Mouse (Mus musculus): Measurements from ENCODE around the gene Crk.
"Not testable (repeated sequence)": the region's sequence is repeated elsewhere in the genome, so short reads cannot be mapped to it uniquely, and the experiment has no call there.

Crk gene

DNA sequence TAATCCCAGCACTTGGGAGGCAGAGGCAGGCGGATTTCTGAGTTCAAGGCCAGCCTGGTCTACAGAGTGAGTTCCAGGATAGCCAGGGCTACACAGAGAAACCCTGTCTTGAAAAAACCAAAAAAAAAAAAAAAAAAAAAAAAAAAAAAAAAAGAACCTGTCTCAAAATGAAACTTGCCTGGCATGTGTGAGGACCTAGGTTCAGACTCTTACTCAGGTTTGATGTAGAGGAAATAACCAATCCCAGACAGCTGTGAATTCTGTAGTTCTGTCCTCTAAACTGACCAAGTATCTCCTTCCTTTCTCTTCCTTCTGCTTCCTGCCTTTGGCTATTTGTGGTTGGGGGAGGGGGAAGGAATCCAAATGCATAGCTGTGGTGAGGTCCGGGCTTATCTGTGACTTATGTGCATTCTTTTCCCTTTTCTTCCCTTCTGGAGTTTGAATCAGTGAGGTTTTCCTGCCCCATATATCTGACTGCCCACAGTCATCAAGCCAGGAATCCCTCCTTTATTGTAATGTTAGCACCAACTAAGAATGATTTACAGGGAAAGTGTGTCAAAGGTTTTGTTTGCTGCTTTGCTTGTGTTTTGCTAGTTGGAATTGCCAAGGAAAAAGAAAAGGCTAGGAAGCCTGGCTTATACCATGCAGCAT lies 8.4 kb downstream of the Crk start:
- DNase-seq = no peak

DNA sequence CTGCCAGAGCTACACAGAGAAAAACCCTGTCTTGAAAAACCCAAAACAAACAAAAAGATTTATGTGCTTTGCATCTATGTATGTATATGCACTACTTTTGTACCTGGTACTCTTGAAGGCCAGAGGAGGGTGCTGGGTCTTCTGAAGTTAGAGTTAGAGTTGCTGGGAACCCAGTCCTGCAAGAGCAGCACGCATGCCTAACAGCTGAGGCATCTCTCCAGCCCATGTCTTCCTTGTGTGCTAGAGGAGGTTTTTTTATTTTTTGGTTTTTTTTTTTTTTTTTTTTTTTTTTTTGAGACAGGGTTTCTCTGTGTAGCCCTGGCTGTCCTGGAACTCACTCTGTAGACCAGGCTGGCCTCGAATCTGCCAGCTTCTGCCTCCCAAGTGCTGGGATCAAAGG lies 9.1 kb downstream of the Crk start:
- DNase-seq = no peak

DNA sequence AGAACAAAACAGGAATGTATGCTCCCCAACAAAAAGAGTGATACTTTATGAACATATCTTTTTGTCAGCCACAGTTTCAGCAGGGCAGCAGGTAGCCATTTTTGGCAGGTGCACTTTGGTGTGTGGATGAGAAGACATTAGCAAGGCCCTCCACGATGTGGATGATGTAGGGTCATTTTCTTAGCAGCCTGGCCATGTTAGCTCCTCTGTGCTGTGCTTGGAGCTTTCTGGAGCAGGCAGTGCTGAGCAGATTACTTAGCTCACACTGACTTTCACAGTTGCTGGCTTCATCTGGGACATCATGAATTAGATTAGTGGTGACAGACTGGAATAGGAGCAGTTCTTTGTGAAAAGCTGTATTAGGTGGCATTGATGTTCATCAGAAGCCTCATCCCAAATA lies 10.9 kb downstream of the Crk start:
- no peak for DNase-seq

DNA sequence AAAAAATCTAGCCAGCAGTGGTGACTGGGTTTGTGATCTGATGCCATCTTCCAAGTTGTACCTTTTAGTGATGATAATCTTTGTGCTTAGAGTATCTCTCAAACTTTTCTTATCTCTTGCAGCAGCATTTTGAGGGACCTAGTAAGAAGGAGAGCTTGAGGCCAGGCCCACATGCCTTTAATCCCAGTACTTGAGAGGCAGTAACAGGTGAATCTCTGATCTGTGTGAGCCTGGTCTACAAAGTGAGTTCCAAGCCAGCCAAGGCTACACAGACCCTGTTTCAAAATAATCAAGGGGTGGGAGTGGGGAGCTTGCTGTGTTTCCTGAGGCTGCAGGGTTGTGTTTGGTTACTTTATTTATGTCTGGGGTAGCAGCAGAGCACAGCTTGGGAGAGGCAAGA lies 12.0 kb downstream of the Crk start:
- DNase-seq = no peak

DNA sequence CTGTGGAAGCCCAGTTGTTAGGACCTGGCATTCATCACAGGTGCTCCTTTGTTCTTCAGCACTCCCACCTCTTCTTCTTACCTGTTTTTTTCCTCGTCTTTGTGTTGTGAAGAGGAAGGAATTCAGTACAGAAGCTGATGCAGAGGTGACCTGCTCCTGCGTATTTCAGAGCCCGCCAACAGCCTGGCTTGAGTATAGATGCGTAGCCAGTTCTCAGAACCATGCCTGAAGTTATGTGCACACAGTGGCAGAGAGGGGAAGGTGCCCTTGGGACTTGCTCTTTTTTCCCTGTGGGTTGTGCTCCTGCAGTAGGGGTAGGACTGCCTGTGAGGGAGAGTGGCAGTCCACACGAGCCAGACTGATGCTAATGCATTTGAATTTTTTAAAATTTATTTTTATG lies 14.5 kb downstream of the Crk start:
- DNase-seq = no peak

DNA sequence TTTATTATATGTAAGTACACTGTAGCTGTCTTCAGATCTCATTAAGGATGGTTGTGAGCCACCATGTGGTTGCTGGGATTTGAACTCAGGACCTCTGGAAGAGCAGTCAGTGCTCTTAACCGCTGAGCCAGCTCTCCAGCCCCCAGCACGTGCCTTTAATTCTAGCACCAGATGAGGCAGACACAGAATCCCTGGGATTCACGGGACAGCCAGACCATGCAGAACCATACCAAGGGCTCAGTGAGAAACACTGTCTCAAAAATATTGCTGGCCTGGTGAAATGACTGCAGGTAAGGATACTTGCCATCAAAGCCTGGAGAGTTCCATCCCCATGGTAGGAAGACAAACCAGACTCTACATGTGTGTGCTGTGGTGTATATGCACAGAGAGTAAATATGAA lies 18.4 kb downstream of the Crk start:
- DNase-seq = not testable (repeated sequence)

DNA sequence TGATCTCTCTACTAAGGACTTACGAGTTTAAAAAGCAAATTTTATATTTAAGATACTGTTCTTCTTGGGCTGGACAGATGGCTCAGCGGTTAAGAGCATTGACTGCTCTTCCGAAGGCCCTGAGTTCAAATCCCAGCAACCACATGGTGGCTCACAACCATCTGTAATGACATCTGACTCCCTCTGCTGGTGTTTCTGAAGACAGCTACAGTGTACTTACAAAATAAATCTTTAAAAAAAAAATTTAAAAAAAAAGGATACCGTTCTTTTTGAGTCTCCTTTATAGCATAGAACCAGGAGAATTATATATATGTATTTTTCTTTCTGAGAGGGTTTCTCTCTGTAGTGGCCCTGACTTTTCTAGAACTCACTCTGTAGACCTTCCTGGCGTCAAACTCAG lies 21.5 kb downstream of the Crk start:
- DNase-seq = no peak

DNA sequence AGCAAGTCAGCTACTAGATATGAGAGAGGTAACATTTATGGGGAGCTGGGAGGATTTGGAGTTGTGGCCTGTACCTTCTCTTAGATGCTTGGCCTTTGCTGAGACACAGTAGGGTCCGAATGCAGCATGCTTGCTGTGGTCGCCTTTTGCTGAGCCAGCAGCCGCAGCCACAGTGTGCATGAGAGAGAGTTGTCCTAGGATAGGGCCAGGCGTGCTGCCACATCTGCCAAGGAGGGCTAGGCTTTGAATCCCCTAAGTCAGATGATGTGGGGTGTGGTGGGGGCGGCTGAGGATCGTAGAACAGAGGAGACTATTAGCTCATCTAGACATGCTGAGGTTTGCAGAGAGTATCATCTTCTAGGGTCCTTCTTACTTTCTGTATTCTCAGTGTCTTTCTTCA lies 23.7 kb downstream of the Crk start:
- no peak for DNase-seq

DNA sequence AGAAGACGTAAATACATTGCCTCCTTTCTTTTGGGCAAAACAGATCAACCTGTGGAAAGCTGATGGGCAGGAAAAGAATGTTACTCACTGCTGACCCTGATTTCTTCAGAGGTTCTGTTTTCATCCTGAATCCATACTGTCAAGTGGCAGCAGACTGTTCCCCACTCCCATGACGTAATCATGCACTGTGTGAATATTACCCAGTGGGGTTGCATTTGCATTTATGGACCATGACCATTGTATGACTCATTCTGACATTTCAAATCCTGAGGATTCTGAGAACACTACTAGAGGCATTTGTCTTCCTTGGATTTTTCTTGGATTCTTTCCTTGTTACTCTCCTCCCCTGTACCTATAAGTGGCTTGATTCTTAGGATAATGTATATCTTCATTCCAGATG lies 24.7 kb downstream of the Crk start:
- no peak for DNase-seq

DNA sequence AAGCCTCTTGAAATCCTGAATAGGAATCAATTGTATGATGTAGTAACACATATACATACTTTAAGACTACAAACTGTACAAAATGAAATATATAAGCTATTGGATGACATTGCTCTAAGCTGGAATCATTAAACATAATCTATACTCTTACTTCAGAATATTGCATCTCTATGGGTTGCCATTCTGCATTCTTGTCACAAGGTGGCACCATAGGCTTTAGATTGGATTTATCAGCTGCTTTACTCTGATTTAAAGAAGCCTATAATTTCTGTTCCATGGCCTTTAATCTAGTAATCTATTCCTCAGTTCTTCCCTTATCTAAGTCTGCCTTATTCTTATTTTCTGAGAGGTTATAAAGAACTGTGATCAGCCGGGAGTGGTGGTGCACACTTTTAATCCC lies 34.9 kb downstream of the Crk start:
- DNase-seq = no peak

DNA sequence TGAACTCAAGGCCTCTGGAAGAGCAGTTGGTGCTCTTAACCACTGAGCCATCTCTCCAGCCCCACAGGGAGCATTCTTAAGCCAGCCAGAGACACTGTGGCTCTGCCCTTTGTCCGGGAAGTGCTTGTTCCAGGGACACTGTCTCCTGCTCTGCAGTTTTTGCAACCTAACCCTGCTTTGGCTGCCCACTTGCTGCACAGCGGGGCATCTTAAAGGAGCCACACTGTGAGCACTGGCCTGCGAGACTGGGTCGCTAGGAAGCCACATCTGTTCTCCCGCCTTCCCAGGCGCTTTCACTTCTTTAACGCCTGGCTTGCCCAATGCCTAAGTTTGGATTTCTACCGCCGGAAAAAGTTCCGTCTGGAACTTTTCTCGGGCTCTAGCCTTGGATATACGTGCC lies 36.5 kb downstream of the Crk start:
- no peak for DNase-seq

DNA sequence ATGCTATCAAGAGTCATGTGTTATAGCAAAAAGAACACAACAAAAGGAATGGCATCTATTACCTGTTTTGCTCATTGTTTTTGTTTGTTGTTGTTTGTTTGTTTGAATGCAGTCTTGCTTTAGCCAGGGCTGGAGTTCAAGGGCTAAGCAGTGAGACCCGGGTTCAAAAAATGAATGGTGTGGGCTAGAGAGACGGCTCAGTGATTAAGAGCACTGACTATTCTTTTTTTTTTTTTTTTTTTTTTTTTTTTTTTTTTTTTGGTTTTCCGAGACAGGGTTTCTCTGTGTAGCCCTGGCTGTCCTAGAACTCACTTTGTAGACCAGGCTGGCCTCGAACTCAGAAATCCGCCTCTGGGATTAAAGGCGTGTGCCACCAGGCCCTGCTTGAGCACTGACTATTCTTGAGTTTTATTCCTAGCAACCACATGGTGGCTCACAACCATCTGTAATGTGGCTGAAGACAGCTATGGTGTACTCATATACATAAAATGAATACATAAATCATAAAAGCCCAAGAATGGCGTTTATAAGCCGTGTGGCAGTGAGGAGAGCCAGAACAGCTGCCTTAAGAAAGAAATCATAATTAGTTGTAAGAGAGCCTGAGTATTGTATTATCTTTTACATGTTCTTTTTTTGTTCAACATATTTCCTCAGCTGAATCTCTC lies 37.7 kb downstream of the Crk start:
- no peak for DNase-seq

DNA sequence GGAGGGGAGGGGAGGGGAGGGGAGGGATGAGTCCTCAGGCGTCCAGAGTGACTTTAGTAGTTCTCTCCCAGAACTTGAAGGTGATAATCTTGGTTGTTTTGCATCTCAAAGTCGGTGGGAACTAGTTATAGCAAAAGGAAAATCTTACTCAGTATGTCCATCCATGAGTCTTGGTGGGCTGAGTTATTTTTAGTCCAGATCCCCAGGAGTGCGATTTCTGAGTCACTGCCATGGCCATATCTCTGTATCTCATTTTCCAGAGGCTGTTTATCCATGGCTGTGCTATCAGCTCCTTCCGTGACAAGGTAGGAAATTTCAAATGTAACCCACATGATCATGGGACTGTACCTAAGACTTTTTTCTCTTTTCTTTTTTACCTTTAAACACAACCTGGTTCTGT lies 43.3 kb downstream of the Crk start:
- DNase-seq = no peak

DNA sequence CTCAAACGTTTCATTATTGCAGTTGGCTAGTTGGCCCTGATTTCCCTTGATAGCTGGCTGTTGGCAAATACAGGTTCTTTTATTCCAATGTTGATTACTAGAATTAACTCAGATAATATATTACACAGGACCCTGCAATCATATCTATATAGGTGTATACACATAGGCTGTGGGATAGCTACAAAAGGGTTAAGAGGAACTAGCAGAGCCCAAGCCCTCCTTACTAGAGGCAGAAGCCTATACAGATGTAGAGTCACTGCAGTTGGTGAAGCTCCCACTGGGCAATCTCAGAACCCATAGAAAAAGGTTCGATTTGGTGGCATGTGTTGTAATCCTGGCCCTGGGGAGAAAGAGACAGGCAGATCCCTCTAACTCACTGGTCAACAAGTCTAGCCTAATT lies 48.1 kb downstream of the Crk start:
- DNase-seq = no peak

DNA sequence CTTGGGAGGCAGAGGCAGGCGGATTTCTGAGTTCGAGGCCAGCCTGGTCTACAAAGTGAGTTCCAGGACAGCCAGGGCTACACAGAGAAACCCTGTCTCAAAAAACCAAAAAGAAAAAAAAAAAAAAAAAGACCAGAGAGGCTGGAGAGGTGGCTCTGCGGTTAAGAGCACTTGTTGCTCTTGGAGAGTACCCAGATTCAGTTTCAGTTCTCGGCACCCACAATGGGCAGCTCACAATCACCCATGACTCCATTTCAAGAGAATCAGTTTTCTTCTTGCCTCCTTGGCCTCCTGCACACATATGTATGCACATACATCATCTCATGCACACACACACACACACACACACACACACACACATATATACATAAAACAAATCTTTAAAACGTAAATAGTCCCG lies 48.6 kb downstream of the Crk start:
- not testable (repeated sequence) for DNase-seq

DNA sequence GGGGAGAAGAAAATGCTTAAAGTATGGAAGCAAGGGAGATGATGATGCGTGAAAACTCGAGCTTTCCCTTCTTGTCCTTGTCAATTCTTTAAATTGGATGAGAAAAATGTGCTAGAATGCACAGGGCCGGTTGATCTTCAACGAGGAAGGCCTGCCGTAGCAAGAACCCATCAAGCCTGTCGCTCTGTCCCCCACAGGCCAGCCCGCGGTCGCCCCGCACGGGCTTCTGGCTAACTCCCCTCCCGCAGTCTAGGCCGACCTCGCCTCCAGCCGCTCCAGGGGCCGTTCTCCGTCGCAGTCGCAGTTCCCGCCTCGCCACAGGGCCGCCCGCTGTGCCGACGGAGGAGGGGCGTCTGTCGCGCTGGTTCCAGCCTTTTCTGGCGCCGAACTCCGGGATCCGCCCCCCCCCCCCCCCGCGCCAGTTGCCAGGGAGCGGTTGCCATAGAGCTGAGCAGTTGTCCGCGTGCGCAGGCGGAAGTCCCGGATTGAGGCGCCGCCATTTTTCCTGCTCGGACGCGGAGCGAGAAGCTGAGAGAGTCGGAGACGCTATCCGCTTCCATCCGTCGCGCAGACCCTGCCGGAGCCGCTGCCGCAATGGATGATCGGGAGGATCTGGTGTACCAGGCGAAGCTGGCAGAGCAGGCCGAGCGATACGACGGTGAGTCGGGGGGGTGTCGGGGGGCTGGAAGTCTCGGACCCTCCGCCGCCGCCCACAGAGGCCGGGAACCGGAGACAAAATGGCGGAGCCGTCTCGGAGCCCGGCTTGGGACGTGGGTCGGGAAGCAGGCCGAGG lies 53.6 kb downstream of the Crk start, which contains the start of gene Ywhae:
TSS of gene Ywhae (plus strand) at position 436 of the 793 bp plus-strand sequence.
- DNase-seq = peak; percentile 91

DNA sequence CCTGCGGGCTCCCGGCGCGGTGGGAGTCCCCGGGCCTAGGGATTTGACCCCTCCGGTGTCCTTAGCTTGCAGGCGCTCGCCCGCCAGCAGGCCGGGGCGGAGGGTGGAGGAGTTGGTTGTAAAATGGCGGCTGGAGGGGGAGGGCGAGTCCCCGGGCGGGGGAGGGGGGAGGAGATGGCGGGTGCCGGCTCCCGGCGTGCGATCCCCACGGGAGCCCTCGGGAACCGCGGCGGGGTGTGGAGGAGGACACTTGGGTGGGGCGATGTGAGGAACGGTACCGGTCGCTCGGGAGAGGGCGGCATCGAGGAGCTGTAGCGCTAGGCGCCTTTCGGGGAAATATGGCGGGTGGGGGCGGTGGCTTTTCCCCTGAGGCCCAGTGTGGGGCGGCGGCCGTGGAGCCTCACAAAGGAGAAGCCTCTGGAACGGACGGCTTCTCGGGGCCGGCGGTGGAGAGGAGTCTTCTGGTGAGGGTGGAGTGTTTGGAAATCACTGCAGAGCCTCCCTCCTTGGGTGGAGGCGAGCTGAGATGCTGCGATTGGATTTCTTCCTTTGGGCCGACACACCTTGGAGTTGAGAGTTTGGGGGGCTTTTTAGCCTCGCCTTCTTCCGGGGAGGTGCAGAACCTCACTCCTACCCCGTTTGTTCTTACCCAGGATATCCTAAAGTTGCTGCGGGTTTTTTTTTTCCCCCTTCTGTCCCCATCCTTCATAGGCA lies 54.3 kb downstream of the Crk start:
- DNase-seq = peak; percentile 61

DNA sequence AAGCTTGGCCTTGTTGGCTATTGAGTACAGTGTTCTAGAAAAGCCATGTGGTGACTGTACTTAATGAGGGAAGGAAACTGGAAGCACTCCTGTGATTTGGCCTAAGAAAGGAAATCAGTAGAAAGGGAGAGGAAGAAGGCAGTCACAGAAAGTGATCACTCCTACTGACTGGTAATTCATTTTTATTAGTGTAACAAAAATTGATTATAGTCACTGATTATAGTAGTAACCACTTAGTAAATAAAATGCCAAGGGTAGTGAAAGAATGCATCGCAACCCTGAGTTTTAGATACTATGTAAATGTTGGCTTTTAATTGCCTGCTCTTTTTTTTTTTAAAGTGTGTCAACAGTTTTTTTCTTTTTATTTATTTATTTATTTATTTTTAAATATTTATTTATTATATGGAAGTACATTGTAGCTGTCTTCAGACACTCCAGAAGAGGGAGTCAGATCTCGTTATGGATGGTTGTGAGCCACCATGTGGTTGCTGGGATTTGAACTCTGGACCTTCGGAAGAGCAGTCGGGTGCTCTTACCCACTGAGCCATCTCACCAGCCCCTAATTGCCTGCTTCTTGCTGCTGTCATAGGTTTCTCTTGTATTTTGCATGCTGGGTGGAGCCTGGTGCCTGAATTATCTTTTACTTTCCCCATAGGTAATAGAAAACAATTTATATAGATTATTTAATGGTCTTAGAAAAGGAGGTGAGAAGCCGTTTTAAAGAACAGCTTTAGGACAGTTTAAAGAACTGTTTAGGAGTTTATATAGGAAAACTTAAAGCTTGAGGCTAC lies 56.6 kb downstream of the Crk start:
- DNase-seq = no peak

DNA sequence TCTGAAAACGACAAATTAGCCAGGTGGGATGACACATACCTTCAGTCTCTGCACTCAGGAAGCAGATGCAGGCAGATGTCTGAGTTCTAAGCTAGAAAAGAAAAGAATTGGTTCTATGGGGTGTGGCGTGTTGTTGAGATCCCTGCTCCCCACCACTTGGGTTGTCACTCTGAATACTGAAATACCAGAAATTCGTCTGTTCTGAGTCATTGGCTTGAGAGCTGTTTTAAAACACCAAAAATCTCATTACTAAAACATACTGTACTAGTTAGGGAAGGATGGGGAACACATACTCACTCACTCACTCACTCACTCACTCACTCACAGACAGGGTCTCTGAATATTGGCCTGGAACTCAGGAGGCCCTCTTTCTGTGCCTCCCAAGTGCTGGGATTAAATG lies 57.9 kb downstream of the Crk start:
- no peak for DNase-seq

DNA sequence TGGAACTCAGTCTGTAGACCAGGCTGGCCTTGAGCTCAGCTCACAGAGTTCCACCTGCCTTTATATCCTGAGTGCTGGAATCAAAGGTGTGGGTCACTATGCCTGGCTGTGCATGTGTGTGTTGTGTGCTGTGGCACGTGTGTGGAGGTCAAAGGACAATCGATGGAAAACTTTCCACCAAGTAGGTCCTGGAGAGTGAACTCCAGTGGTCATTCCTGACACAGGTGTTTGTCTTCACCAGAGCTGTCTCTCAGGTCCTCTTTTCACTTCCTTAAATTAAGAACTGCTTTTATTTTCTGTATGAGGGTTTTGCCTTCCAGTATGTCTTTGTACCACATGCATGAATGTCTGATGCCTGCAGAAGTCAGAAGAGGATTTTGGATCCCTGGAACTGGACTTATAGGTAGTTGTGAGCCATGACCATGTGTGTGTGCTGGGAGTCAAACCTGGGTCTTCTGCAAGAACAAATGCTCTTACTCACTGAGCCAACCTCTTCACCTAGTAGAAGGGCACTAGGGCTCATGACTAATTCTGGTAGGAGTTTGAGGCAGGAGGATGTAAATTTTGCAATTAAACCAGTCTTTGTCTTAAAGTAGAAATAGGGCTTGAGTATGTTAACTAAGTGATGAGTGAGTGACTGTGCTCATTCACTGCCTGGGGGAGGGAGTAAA lies 58.9 kb downstream of the Crk start:
- no peak for DNase-seq

DNA sequence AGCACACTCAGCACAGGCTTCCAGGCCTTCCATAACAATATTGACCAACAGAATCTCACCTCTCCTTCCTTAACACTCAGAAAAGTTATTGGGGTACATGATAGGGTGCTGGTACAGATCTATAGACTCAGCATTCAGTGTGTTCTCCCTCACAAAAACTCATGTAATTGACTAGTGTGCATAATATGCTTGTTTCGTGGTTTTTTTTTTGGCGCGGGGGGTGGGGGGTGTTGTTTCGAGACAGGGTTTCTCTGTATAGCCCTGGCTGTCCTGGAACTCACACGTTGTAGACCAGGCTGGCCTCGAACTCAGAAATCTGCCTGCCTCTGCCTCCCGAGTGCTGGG lies 59.4 kb downstream of the Crk start:
- no peak for DNase-seq

DNA sequence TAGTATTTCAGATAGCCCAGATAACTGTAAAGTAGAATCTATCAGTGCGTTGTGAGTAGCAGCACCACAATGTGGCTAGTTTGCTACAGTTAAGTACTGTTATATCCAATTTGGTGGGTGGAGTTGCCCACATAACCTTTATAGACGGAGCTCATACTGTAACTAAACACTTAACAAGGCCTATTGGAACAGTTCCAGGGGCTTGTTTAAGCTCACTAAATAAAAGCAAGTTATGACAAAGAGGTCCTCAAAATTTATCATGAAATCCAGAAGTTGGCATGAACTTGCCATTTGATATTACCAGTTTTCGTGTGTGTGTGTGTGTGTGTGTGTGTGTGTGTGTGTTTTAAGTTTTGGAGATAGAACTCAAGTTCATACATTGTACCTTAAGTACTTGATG lies 61.1 kb downstream of the Crk start:
- DNase-seq = no peak
